Mouse (Mus musculus) heart, postnatal 0 days (tissue): Measurements from ENCODE around the gene Camkmt.

Source experiments
- CTCF ChIP-seq: IDR thresholded peaks from 2 replicates; pipeline ENCODE4 v1.5.1; 2016; ENCODE audit warnings: antibody characterized with exemption, control low read depth, low read depth
- EP300 ChIP-seq: IDR thresholded peaks from 2 replicates; pipeline ENCODE4 v1.6.1; 2016; ENCODE audit warnings: antibody characterized with exemption, low read depth

DNA sequence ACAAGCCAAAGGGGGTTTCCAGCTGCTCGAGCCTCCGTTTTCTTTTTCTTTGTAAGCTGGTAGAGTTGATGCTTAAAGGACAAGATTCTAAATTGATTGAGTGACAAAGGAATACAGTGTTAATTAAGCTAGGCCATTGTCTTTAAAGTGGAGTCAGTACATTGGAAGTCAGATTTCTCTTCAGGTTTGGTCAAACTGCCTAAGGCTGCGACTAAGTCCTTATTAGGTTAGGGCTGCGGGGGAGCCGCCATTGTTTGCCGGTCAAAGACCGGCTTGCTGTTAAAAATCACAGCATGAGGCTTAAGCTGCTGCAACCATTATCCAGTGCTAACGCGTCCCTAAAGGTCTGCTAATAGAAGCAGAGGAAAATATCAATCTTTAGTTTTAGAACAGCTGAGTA is 166.6 kb downstream of the Camkmt start:
- TF ChIP-seq CTCF (no peak), EP300 (no peak)
